Mouse (Mus musculus): ENCODE data around the gene Tbc1d4. TPM values are rescaled to one million over a fixed set of nuclear protein-coding genes. Genes with fewer than 3 reads are reported as not detected.

The Tbc1d4 gene
- polyA plus RNA-seq, 1 experiment: 1.6 TPM

- H3K36me3 ChIP-seq (ENCODE audit: control insufficient read depth, insufficient read depth, low read length, poor library complexity, severe bottlenecking): no peaks in the 10 kb centered on the region
- no peaks in the 10 kb centered on the region for H3K4me1 ChIP-seq (ENCODE audit: control insufficient read depth, insufficient read depth, low read length)
- no peak overlapping the region for H3K27ac ChIP-seq (ENCODE audit: insufficient read depth, low read length)
- H3K4me3 ChIP-seq (ENCODE audit: low read depth, low read length): no peak overlapping the region
- no peaks in the 10 kb centered on the region for H3K9me3 ChIP-seq (replicated peaks; ENCODE audit: control insufficient read depth, insufficient read depth, low read length, poor library complexity, severe bottlenecking)
- TF ChIP-seq EP300 (IDR thresholded peaks at IDR 0.05; ENCODE audit: insufficient read depth, low read depth, low read length) (no peak), CTCF (IDR thresholded peaks at IDR 0.05; ENCODE audit: low read depth, low read length) (no peak), POLR2A (IDR thresholded peaks at IDR 0.05; ENCODE audit: insufficient read depth, low read length) (no peak)
- H3K9ac ChIP-seq (ENCODE audit: low read depth, poor library complexity, severe bottlenecking): no peak overlapping the region
- H3K27me3 ChIP-seq (ENCODE audit: control insufficient read depth, insufficient read depth, low read length, poor library complexity, severe bottlenecking): no peaks in the 10 kb centered on the region
These were observed 108.2 kb downstream of the Tbc1d4 start for GRCm38 (mm10) chr14:101500826-101501225.

- Histone ChIP-seq H3K27me3 (ENCODE audit: control insufficient read depth, insufficient read depth, low read length, poor library complexity, severe bottlenecking) (no peaks in the 10 kb centered on the region), H3K9me3 (replicated peaks; ENCODE audit: control insufficient read depth, insufficient read depth, low read length, poor library complexity, severe bottlenecking) (no peaks in the 10 kb centered on the region), H3K4me1 (ENCODE audit: control insufficient read depth, insufficient read depth, low read length) (no peaks in the 10 kb centered on the region), H3K36me3 (ENCODE audit: control insufficient read depth, insufficient read depth, low read length, poor library complexity, severe bottlenecking) (no peaks in the 10 kb centered on the region), H3K27ac (ENCODE audit: insufficient read depth, low read length) (no peak overlapping the region), H3K4me3 (ENCODE audit: low read depth, low read length) (no peak overlapping the region), H3K9ac (ENCODE audit: low read depth, poor library complexity, severe bottlenecking) (no peak overlapping the region)
- TF ChIP-seq EP300 (IDR thresholded peaks at IDR 0.05; ENCODE audit: insufficient read depth, low read depth, low read length): no peak
- TF ChIP-seq POLR2A (IDR thresholded peaks at IDR 0.05; ENCODE audit: insufficient read depth, low read length): no peak
- TF ChIP-seq CTCF (IDR thresholded peaks at IDR 0.05; ENCODE audit: low read depth, low read length): no peak
These were observed 109.2 kb downstream of the Tbc1d4 start for GRCm38 (mm10) chr14:101499838-101500237.

GRCm38 (mm10) chr14:101488264-101488810 is 120.7 kb downstream of the Tbc1d4 start:
- H3K9me3 ChIP-seq (replicated peaks; ENCODE audit: control insufficient read depth, insufficient read depth, low read length, poor library complexity, severe bottlenecking): no peaks in the 10 kb centered on the region
- no peak overlapping the region for H3K27ac ChIP-seq (ENCODE audit: insufficient read depth, low read length)
- H3K27me3 ChIP-seq (ENCODE audit: control insufficient read depth, insufficient read depth, low read length, poor library complexity, severe bottlenecking): no peaks in the 10 kb centered on the region
- TF ChIP-seq POLR2A (IDR thresholded peaks at IDR 0.05; ENCODE audit: insufficient read depth, low read length) (no peak), CTCF (IDR thresholded peaks at IDR 0.05; ENCODE audit: low read depth, low read length) (no peak), EP300 (IDR thresholded peaks at IDR 0.05; ENCODE audit: insufficient read depth, low read depth, low read length) (no peak)
- no peaks in the 10 kb centered on the region for H3K36me3 ChIP-seq (ENCODE audit: control insufficient read depth, insufficient read depth, low read length, poor library complexity, severe bottlenecking)
- no peaks in the 10 kb centered on the region for H3K4me1 ChIP-seq (ENCODE audit: control insufficient read depth, insufficient read depth, low read length)
- H3K9ac ChIP-seq (ENCODE audit: low read depth, poor library complexity, severe bottlenecking): no peak overlapping the region
- no peak overlapping the region for H3K4me3 ChIP-seq (ENCODE audit: low read depth, low read length)

GRCm38 (mm10) chr14:101486550-101486949 is 122.4 kb downstream of the Tbc1d4 start:
- TF ChIP-seq POLR2A (IDR thresholded peaks at IDR 0.05; ENCODE audit: insufficient read depth, low read length) (no peak), CTCF (IDR thresholded peaks at IDR 0.05; ENCODE audit: low read depth, low read length) (no peak), EP300 (IDR thresholded peaks at IDR 0.05; ENCODE audit: insufficient read depth, low read depth, low read length) (no peak)
- H3K27ac ChIP-seq (ENCODE audit: insufficient read depth, low read length): no peak overlapping the region
- no peaks in the 10 kb centered on the region for H3K4me1 ChIP-seq (ENCODE audit: control insufficient read depth, insufficient read depth, low read length)
- H3K27me3 ChIP-seq (ENCODE audit: control insufficient read depth, insufficient read depth, low read length, poor library complexity, severe bottlenecking): no peaks in the 10 kb centered on the region
- H3K4me3 ChIP-seq (ENCODE audit: low read depth, low read length): no peak overlapping the region
- H3K36me3 ChIP-seq (ENCODE audit: control insufficient read depth, insufficient read depth, low read length, poor library complexity, severe bottlenecking): no peaks in the 10 kb centered on the region
- H3K9me3 ChIP-seq (replicated peaks; ENCODE audit: control insufficient read depth, insufficient read depth, low read length, poor library complexity, severe bottlenecking): no peaks in the 10 kb centered on the region
- no peak overlapping the region for H3K9ac ChIP-seq (ENCODE audit: low read depth, poor library complexity, severe bottlenecking)

DNA sequence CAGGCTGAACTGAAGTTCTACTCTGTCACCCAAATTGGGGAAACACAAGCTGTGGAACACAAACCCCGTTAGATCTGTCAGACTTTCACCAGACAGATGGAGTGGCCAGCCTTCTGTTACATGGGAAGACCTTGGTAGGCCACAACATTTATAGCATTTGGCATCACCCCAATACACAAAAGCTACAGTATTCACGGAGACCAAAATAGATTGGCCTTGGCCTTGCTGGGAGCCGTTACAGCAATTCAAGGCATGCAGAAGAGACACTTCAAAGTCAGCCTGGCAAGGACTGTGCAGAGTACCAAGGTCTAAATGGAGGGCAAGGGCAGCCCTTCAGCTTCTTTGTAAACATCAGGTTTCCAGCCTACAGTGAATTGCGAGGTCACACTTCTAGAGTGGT is 125.8 kb downstream of the Tbc1d4 start:
- no peaks in the 10 kb centered on the region for H3K27me3 ChIP-seq (ENCODE audit: control insufficient read depth, insufficient read depth, low read length, poor library complexity, severe bottlenecking)
- H3K27ac ChIP-seq (ENCODE audit: insufficient read depth, low read length): no peak overlapping the region
- H3K4me3 ChIP-seq (ENCODE audit: low read depth, low read length): no peak overlapping the region
- no peaks in the 10 kb centered on the region for H3K4me1 ChIP-seq (ENCODE audit: control insufficient read depth, insufficient read depth, low read length)
- H3K9me3 ChIP-seq (replicated peaks; ENCODE audit: control insufficient read depth, insufficient read depth, low read length, poor library complexity, severe bottlenecking): no peaks in the 10 kb centered on the region
- no peaks in the 10 kb centered on the region for H3K36me3 ChIP-seq (ENCODE audit: control insufficient read depth, insufficient read depth, low read length, poor library complexity, severe bottlenecking)
- no peak for TF ChIP-seq CTCF (IDR thresholded peaks at IDR 0.05; ENCODE audit: low read depth, low read length)
- no peak for TF ChIP-seq POLR2A (IDR thresholded peaks at IDR 0.05; ENCODE audit: insufficient read depth, low read length)
- no peak for TF ChIP-seq EP300 (IDR thresholded peaks at IDR 0.05; ENCODE audit: insufficient read depth, low read depth, low read length)
- no peak overlapping the region for H3K9ac ChIP-seq (ENCODE audit: low read depth, poor library complexity, severe bottlenecking)

DNA sequence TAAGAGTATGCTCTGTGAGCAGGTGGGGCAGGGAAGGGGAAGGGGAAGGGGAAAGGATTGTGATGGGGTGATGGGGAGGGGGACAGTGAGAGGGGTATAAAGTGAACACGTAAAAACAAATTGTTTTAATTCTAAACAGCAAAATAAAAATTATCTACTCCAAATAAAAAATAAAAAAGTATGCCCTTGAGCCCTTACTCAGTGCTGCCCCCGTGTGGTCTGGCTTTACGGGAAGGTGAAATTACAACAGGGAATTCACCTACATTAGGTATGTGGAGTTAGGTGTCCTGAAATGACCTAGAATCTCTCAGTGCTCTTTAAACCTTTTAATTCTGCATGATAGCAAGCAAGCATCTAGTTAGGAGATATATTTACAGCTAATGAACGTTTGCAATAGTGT is 126.7 kb downstream of the Tbc1d4 start:
- no peak overlapping the region for H3K9ac ChIP-seq (ENCODE audit: low read depth, poor library complexity, severe bottlenecking)
- H3K27ac ChIP-seq (ENCODE audit: insufficient read depth, low read length): no peak overlapping the region
- H3K36me3 ChIP-seq (ENCODE audit: control insufficient read depth, insufficient read depth, low read length, poor library complexity, severe bottlenecking): no peaks in the 10 kb centered on the region
- H3K4me1 ChIP-seq (ENCODE audit: control insufficient read depth, insufficient read depth, low read length): no peaks in the 10 kb centered on the region
- no peaks in the 10 kb centered on the region for H3K9me3 ChIP-seq (replicated peaks; ENCODE audit: control insufficient read depth, insufficient read depth, low read length, poor library complexity, severe bottlenecking)
- no peak overlapping the region for H3K4me3 ChIP-seq (ENCODE audit: low read depth, low read length)
- TF ChIP-seq EP300 (IDR thresholded peaks at IDR 0.05; ENCODE audit: insufficient read depth, low read depth, low read length): no peak
- TF ChIP-seq POLR2A (IDR thresholded peaks at IDR 0.05; ENCODE audit: insufficient read depth, low read length): no peak
- peak; percentile 30 for TF ChIP-seq CTCF (IDR thresholded peaks at IDR 0.05; ENCODE audit: low read depth, low read length)
- no peaks in the 10 kb centered on the region for H3K27me3 ChIP-seq (ENCODE audit: control insufficient read depth, insufficient read depth, low read length, poor library complexity, severe bottlenecking)

All from ES-Bruce4 (cell line).